Mouse (Mus musculus) c-Kit-positive CD71-positive TER-119-negative erythroid progenitor cells, embryonic 14.5 days (primary cell): ENCODE measurements at regions not wholly inside any gene's neighbourhood (a gene's known extent, or its start where the extent isn't known, plus 50 kb on each side); places are given as distances from the start of the nearest gene placed in this dataset.

Experiments used
- DNase-seq: peaks from one replicate; pipeline ENCODE4 v3.0.0-alpha.2; 2013; ENCODE audit warnings: low read depth

DNA sequence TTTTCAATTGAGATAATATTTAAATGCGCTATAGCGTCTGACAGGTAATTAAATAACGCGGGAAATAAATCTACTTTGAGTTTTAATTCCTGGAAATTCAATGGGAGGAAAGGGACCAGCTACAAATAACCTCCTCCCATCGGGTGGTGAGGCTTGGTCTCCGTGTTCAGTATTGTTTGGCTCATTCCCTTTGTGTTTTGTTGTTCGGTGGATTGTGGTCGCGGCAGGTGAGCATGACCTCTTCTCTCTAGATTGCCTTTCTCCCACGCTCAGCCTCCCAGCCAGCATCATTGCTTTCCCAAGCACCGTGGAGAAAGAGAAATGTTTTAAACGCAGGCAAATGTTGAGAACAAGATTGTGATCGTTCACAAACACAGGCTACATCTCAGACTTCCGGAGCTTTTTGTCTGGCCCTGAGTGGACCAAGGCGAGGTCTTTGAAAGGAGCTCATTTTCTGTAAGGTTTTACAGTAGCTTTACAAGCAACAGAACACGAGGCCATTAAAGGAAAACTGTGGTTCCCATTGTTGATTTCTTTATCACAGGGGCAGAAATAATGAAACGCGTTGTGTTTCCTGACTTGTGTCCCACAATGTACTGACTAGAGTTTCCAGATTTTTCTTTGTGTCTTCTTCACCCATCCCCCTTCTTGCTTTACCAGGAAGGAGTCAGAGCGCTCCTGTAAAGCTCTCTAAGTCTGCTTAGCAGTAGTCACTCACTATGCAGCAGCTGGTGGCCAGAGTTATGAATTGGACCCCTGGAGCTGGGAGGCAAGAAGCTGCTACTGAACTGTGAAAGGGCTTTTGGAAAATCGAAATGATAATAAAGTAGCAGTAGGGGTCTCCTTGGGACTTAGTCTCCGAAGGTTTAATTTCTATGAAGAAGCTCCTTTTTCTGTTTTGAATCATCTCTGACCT, 337.7 kb downstream of the Galc start:
- no peak for DNase-seq

DNA sequence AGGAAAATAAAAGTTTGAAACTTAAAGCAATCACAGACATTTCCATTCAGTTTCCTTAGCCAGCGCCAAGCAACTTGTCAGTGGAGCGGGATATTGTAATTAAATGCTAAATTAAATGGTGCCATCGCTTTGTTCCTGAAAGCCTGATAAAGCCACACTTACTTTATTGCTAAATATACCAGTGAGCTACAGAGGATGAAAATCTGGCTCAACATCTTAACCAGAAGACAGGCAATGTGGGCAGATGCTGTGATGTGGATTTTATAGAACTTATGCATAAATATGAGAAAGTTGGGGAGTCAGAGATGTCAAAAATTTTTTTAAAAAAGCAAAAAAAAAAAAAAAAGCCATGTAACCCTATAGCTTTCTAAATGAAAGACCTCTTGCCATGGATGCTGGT, 340.8 kb downstream of the Galc start:
- DNase-seq: no peak

- no peak for DNase-seq
These were observed 344.2 kb downstream of the Galc start for GRCm38 (mm10) chr12:97915026-97915425.

DNA sequence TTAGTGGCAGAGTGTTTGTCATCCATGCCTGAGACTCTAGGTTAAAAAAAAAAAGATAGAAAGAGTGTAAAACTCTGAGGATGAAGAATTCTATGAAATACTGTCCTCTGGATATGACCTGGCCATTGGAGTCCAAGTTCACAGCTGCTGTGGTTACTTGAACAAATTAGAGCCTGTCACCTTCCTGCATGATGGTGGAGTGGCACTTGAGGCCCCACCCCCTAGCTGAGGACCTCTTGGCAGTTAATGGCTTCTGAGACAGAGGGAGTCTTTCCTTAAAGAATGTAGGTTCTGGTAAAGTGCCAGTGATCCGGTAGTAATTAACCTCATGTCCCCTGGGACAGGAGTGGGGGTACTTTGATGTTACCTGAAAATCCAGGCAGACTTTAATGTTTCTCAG, 346.5 kb downstream of the Galc start:
- no peak for DNase-seq

DNA sequence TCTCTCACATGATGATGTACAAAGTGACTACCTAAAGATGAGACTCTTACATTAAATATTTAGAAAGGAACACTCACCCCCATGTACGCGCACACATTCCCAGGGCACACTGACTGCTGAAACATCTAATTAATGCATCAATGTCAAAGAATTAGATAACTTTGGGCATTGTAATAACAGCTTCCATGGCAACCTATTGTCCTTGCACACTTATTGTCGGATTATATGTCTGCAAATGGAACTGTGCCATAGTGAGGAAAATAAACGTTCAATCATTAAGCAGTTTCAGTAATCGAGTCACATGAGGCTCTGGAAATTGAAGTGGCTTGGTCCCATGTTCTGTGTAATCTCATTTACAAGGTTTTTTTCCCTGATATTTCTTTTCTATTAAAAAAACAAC, 360.0 kb downstream of the Galc start:
- DNase-seq: no peak

GRCm38 (mm10) chr12:97898178-97898577, 361.1 kb downstream of the Galc start:
- no peak for DNase-seq

DNA sequence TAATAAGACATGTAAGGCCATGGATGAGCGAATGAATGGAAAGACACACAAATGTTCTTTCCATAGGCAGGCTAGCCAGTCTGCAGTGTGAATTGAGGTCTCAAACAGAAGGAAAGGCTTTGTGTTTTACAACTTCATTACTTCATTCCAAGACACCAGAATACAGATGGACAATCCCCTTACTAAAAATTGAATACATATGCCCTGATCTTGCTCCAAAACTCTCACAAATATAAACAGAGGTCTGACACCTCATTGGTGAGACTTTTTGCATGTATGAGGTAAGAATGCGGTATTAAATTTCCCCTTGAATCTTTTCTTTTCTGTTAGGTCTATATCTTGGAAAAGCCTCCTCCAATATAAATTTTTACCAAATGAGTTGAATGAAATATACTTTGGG, 363.3 kb downstream of the Galc start:
- no peak for DNase-seq

GRCm38 (mm10) chr12:97888801-97889455, 370.3 kb downstream of the Galc start:
- no peak for DNase-seq

GRCm38 (mm10) chr12:97888291-97888800, 370.9 kb downstream of the Galc start:
- DNase-seq: no peak

- no peak for DNase-seq
These were observed 376.8 kb downstream of the Galc start for GRCm38 (mm10) chr12:97882439-97882838.

GRCm38 (mm10) chr12:97872391-97872790, 386.9 kb downstream of the Galc start:
- DNase-seq: peak; percentile 37

GRCm38 (mm10) chr12:97862921-97863320, 396.3 kb downstream of the Galc start:
- no peak for DNase-seq

DNA sequence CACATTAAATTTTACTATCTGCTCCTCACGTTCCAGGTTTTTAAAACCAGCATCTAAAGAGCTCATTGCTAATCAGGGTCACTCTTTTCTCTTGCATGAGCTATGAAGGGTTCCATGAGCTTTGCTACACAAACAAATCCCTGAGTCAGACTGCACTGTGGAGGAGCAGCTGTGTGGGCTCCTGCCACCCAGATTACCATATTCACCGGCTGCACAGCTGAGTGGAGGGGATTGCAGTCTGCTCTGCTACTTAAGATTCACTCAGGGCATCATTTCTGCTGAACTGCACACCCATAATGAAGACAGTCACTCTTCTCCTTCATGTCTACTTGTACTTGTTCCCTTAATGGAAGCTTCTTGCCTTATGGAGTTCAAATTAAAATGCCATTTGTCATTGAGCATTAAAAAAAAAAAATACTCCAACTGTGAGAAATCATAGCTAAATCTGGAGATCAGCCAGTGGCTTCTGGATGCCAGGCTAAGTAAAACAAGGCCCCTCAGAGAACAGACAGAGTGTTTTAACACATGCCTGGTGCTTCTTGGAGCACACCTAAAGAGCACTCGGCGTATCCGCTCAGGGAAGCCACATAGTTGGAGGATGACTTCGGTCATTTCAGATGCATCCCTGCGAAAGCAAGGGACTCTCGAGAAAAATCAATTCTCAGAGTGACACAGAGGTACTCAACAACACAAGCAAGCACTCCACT, 422.9 kb downstream of the Galc start:
- DNase-seq: no peak

GRCm38 (mm10) chr12:97793364-97794120, 465.7 kb downstream of the Galc start:
- DNase-seq: no peak

GRCm38 (mm10) chr12:97783476-97783875, 475.8 kb downstream of the Galc start:
- DNase-seq: no peak

DNA sequence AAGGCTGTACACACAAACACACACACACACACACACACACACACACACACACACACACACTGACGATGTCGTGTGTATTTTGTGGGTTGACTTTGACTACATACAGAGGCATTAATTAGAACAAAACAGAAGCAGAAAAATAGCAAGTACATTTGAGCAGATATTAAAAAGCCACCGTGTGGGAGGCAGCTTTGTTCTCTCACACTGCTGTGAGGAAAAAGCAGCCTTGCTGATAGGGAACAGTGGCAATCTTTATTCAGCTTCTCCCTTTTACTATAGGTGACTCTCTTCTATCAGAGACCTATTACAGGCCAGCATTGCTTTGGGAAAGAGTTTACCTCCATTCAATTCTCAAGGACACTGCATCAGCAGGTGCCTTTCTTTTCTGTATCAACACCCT, 500.1 kb downstream of the Galc start:
- no peak for DNase-seq

DNA sequence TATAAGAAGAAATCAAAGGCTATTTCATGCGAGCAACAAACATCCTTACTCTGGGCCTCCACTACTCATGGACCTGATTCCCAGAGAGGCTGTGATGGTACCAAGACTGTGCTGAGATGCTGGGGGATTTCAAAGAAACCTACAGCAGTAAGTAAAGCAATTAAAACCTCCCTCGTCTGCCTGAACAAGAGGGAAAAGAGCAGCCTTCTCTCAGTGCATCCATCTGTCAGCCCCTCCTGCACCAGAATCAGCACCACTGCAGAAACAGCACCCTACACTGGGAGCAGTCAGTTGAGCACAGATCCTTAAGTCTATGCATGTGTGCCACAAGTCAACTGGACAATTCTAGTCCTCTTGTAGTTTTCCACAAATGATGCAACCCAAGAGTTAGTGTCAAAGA, 500.6 kb downstream of the Galc start:
- no peak for DNase-seq

GRCm38 (mm10) chr12:97750166-97750565, 509.1 kb downstream of the Galc start:
- DNase-seq: no peak

GRCm38 (mm10) chr12:97740927-97741326, 518.3 kb downstream of the Galc start:
- DNase-seq: no peak

- no peak for DNase-seq
These were observed 527.1 kb downstream of the Galc start for GRCm38 (mm10) chr12:97732078-97732580.

GRCm38 (mm10) chr12:97720554-97720953, 538.7 kb downstream of the Galc start:
- DNase-seq: no peak

- no peak for DNase-seq
These were observed 541.4 kb downstream of the Galc start for GRCm38 (mm10) chr12:97717812-97718211.
